Mouse (Mus musculus) heart, postnatal 0 days (tissue): ENCODE measurements around the gene Blzf1. TPM values are rescaled to one million over a fixed set of nuclear protein-coding genes. Genes with fewer than 3 reads are reported as not detected.

Experiments used
- ATAC-seq: fragments of 200-750 bp; cut with Nextera tagmentation; 2 replicates; pipeline ENCODE4 v1.8.0; 2017; ENCODE audit warnings: low read depth, moderate number of reproducible peaks, moderate library complexity; ENCODE audit not compliant: insufficient read depth
- DNase-seq: peaks from one replicate; pipeline ENCODE4 v3.0.0-alpha.2; 2016; ENCODE audit warnings: low spot score
- H3K27ac ChIP-seq: fragments of 300-500 bp; sonication (generic); 2 replicates; pipeline ENCODE4 v1.5.1; 2014; ENCODE audit warnings: low read depth, mild to moderate bottlenecking
- H3K27me3 ChIP-seq: fragments of 300-500 bp; sonication (generic); 2 replicates; pipeline ENCODE4 v1.6.1; 2014; ENCODE audit warnings: low read length, mixed read lengths; ENCODE audit not compliant: control insufficient read depth, insufficient read depth
- H3K36me3 ChIP-seq: fragments of 300-500 bp; sonication (generic); replicated peaks from 2 replicates; pipeline ENCODE4 v1.6.1; 2014; ENCODE audit warnings: low read length, mixed read lengths; ENCODE audit not compliant: control insufficient read depth, insufficient read depth
- H3K4me1 ChIP-seq: fragments of 300-500 bp; sonication (generic); 2 replicates; pipeline ENCODE4 v1.6.1; 2014; ENCODE audit warnings: antibody characterized with exemption; ENCODE audit not compliant: control insufficient read depth, insufficient read depth
- H3K4me2 ChIP-seq: fragments of 300-500 bp; sonication (generic); 2 replicates; pipeline ENCODE4 v1.6.1; 2014; ENCODE audit warnings: low read depth, mild to moderate bottlenecking, low read length, moderate library complexity
- H3K4me3 ChIP-seq: fragments of 300-500 bp; sonication (generic); 2 replicates; pipeline ENCODE4 v1.5.1; 2014; ENCODE audit warnings: low read depth, low read length
- H3K9ac ChIP-seq: fragments of 300-500 bp; sonication (generic); replicated peaks from 2 replicates; pipeline ENCODE4 v1.6.1; 2014; ENCODE audit warnings: low read depth, low read length, mixed read lengths
- H3K9me3 ChIP-seq: fragments of 300-500 bp; sonication (generic); replicated peaks from 2 replicates; pipeline ENCODE4 v1.6.1; 2016; ENCODE audit warnings: low read length; ENCODE audit not compliant: control insufficient read depth
- CTCF ChIP-seq: IDR thresholded peaks from 2 replicates; pipeline ENCODE4 v1.5.1; 2016; ENCODE audit warnings: antibody characterized with exemption, control low read depth, low read depth
- EP300 ChIP-seq: IDR thresholded peaks from 2 replicates; pipeline ENCODE4 v1.6.1; 2016; ENCODE audit warnings: antibody characterized with exemption, low read depth
- WGBS: fragments of 180-500 bp; shearing (Covaris S2); extraction: QIAGEN DNeasy Blood & Tissue Kit; methylation state at CpG from one replicate; pipeline ENCODE4 v1.1.7; 2014; 5-methylcytosine and 5-hydroxymethylcytosine counted together
- polyA plus RNA-seq: library from polyadenylated mRNA; unstranded; fragments of >200 nt; fragmentation: Nextera tagmentation; extraction: Ambion mirVana; gene quantifications from 2 replicates; pipeline ENCODE4 v1.2.1, GENCODE M21; 2015
- total RNA-seq: library from RNA; depleted of rRNA; stranded (reverse); fragments of >200 nt; gene quantifications from 2 replicates; pipeline ENCODE4 v1.2.3, GENCODE M21; 2014; ENCODE audit warnings: low replicate concordance

The Blzf1 gene
- total and polyA plus RNA-seq, 2 experiments from 2014 or later, result 16.3 to 27.3 TPM

DNA sequence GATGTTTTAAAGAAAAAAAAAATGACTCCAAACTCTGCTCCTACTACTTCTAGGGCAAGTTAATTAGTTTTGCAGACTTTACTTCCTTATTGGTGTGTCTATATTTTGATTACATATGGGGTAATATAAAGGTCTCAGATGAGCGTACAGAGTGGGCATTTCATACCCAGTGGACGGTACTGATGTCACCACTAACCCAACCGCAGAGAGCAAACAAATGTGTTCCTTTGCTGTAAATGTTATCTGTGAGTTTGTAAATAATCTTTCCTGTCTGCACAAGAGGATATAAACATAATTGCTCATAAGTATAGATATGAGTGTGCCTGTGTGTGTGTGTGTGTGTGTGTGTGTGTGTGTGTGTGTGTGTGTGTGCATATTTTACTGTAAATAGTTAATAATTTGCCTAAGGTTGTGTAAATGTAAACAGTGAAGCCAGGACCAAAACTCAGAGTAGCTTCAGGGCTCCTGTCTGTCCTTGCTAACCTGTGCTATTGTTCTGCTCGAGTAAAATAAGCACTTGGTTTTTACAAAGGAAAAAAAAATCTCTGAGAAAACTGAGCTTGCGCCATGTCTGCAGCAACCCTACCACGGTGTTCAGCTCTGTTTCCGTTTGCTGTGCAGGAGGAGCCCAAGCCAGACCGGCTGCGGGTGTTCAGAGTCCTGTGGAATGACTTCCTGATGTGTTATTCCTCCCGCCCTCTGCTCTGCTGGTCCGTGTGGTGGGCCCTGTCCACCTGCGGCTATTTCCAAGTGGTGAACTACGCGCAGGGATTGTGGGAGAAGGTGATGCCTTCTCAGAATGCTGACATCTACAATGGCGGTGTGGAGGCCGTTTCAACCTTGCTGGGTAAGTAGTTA lies 46.9 kb downstream of the Blzf1 start:
- whole genome bisulfite sequencing, result 77% methylated on average over 16 of the region's 16 CpGs
- Histone ChIP-seq H3K9ac (no peak overlapping the region), H3K4me2 (no peak overlapping the region), H3K27ac (no peak overlapping the region), H3K27me3 (no peaks in the 10 kb centered on the region), H3K9me3 (no peaks in the 10 kb centered on the region), H3K4me1 (no peaks in the 10 kb centered on the region), H3K36me3 (peaks cover 25% of the 10 kb centered on the region), H3K4me3 (no peak overlapping the region)
- TF ChIP-seq EP300 (no peak), CTCF (no peak)
- no peak for ATAC-seq
- no peak for DNase-seq

DNA sequence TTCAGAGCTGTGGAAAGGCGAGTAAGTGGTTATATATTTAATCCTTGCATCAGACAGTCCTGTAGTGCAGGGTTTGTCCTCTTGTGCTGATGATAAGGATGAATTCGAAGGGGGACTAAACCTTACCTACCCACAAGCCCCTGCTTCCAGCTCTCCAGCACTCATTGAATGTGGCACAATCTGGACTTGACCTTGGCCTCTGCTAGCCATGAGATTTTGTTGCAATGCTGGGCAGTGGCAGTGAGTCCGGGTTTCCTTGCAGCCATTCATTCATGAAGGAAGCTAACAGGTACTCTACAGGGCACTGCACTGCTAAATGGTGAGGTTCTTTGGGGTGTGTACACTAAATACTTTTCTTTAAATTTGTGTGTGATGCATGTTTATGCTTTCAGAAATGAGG lies 52.5 kb downstream of the Blzf1 start:
- no peak for DNase-seq
- peaks cover 4% of the 10 kb centered on the region; the same call in 1 of the 2 replicates for H3K36me3 ChIP-seq
- TF ChIP-seq EP300, result no peak
- TF ChIP-seq CTCF, result no peak
- H3K9ac ChIP-seq, result no peak overlapping the region
- H3K4me2 ChIP-seq, result no peak overlapping the region
- ATAC-seq, result no peak
- no peak overlapping the region for H3K27ac ChIP-seq
- H3K27me3 ChIP-seq, result no peaks in the 10 kb centered on the region
- H3K4me3 ChIP-seq, result no peak overlapping the region
- peaks cover 18% of the 10 kb centered on the region for H3K4me1 ChIP-seq
- WGBS, result 49% methylated on average over 3 of the region's 3 CpGs
- no peaks in the 10 kb centered on the region for H3K9me3 ChIP-seq

DNA sequence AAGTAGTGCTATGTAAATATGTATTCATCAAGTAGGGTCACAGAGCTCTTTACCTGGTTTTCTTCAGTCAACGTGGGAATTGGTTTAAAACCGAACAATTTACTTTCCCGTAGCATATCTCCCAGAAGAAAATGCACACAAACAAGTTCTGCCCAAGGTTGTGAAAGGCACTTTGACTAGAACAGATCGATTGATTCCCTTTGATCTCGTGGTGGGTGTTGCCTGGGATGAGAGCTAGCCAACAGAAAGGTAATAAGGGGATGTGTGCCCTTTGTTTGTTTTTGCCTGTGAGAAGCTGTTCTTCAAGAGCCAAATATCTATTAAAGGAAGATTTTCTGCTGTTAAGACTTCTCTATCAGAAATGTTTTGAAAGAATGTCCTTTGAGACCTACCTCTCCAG lies 54.7 kb downstream of the Blzf1 start:
- Histone ChIP-seq H3K4me3 (no peak overlapping the region), H3K9me3 (no peaks in the 10 kb centered on the region), H3K9ac (no peak overlapping the region), H3K27me3 (no peaks in the 10 kb centered on the region), H3K4me1 (peaks cover 26% of the 10 kb centered on the region), H3K36me3 (no peaks in the 10 kb centered on the region; the same call in 1 of the 2 replicates), H3K4me2 (no peak overlapping the region), H3K27ac (no peak overlapping the region)
- ATAC-seq (no peak), DNase-seq (no peak)
- WGBS, result 79% methylated on average over 5 of the region's 5 CpGs
- TF ChIP-seq EP300 (no peak), CTCF (no peak)

DNA sequence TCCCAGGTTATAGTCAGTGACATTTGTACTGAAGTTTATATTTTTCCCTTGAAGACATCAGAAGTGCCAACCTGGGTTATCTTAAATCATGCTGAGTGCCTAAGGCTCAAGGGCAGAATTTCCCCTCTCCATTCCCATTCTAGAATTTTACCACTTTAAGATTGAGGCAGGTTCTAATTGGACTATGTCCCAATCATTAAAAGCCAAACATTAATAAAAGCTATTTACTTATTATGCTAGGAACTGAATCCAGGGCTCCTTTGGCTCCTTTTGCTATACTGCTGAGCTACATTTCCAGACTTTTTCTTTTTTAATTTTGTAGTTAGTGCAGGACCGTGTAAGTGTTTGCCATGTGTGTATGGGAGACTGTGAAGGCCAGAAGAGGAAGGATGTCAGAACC lies 55.9 kb downstream of the Blzf1 start:
- H3K4me3 ChIP-seq, result no peak overlapping the region
- H3K9ac ChIP-seq, result no peak overlapping the region
- H3K4me1 ChIP-seq, result peaks cover 30% of the 10 kb centered on the region
- H3K27ac ChIP-seq, result no peak overlapping the region
- no peaks in the 10 kb centered on the region for H3K9me3 ChIP-seq
- no peak overlapping the region for H3K4me2 ChIP-seq
- H3K36me3 ChIP-seq, result no peaks in the 10 kb centered on the region; the same call in 1 of the 2 replicates
- no peaks in the 10 kb centered on the region for H3K27me3 ChIP-seq
- ATAC-seq (no peak), DNase-seq (no peak)
- no peak for TF ChIP-seq CTCF
- TF ChIP-seq EP300, result no peak
- 72% methylated on average over 1 of the region's 1 CpGs for WGBS

DNA sequence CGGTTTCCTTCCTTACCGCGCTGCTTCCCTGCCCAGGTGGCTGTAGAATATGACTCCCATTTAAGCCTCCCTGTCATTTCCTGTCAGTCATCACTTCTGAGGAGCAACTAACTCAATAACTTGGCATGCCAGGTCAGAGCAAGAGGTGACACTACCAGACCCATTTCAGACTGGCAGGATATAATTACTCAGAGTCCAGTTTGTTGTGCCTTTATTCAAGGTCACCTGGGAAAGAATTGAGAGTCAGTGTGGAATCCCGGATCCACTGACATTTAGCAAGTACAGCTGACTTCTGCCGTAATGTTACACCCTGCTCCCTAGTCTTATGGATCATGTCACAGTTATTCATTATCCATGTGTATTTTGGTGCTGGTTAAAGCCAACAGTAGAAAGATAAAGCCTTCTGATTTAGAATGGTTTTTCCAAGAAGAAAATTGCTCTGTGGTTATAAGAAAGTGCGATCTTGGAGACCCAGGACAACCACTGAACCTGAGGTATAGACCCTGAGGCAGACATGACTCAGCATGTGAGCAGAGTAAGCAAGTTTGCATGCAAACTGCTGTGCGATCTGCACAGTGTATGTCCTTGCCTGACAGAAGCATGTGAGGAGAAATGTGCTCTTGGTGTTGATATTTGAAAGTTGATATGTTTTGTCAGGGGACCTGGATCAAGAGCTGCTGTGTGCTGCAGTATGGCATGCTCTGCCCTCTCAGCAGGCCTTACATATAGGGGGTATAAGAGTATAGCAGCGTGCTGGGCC lies 56.7 kb downstream of the Blzf1 start:
- WGBS, result 52% methylated on average over 8 of the region's 8 CpGs
- Histone ChIP-seq H3K27ac (no peak overlapping the region), H3K9ac (no peak overlapping the region), H3K4me1 (peaks cover 30% of the 10 kb centered on the region), H3K4me2 (peak overlapping the region; percentile 90), H3K4me3 (peak overlapping the region; percentile 73), H3K9me3 (no peaks in the 10 kb centered on the region), H3K27me3 (no peaks in the 10 kb centered on the region), H3K36me3 (no peaks in the 10 kb centered on the region)
- no peak for DNase-seq
- no peak for ATAC-seq
- no peak for TF ChIP-seq CTCF
- no peak for TF ChIP-seq EP300
